Mouse (Mus musculus): ENCODE results near the gene Ciart. TPM values are rescaled to one million over a fixed set of nuclear protein-coding genes. Genes with fewer than 3 reads are reported as not detected.

The Ciart gene
- polyA plus RNA-seq (2014; fragmentation: Nextera tagmentation; extraction: Ambion mirVana) = 2.4 and 2.7 TPM in 2 replicates

GRCm38 (mm10) chr3:95881979-95882815, at the start of gene Ciart:
TSS of gene Ciart (minus strand) at chr3:95882251.
- Histone ChIP-seq H3K27ac (no peak within 1 kb of the TSS), H3K27me3 (ENCODE audit: control insufficient read depth, insufficient read depth, low read length) (no peaks in the 10 kb centered on the region), H3K4me1 (replicated peaks; ENCODE audit: control insufficient read depth, insufficient read depth, low read length) (peaks cover 8% of the 10 kb centered on the region), H3K9me3 (ENCODE audit: control insufficient read depth, low read length) (no peaks in the 10 kb centered on the region), H3K36me3 (replicated peaks; ENCODE audit: control insufficient read depth, insufficient read depth) (no peaks in the 10 kb centered on the region), H3K4me2 (replicated peaks) (peak within 1 kb of the TSS; percentile 99), H3K9ac (peak within 1 kb of the TSS; percentile 54), H3K4me3 (replicated peaks; ENCODE audit: low read length) (peak within 1 kb of the TSS; percentile 52)
- peak; percentile 100 for ATAC-seq (ENCODE audit: low FRiP score)
- peak; percentile 94 for DNase-seq (ENCODE audit: low spot score)
- WGBS = under 1% methylated on average over 66 of the region's 66 CpGs

GRCm38 (mm10) chr3:95931471-95931870, 49.4 kb upstream of the Ciart start:
- ATAC-seq (ENCODE audit: low FRiP score) (no peak), DNase-seq (ENCODE audit: low spot score) (no peak)
- Histone ChIP-seq H3K27ac (no peak overlapping the region), H3K36me3 (replicated peaks; ENCODE audit: control insufficient read depth, insufficient read depth) (peaks cover 19% of the 10 kb centered on the region), H3K4me3 (replicated peaks; ENCODE audit: low read length) (no peak overlapping the region), H3K4me2 (replicated peaks) (no peak overlapping the region), H3K9ac (no peak overlapping the region), H3K27me3 (ENCODE audit: control insufficient read depth, insufficient read depth, low read length) (no peaks in the 10 kb centered on the region), H3K9me3 (ENCODE audit: control insufficient read depth, low read length) (no peaks in the 10 kb centered on the region), H3K4me1 (replicated peaks; ENCODE audit: control insufficient read depth, insufficient read depth, low read length) (peaks cover 6% of the 10 kb centered on the region)
- 88% methylated on average over 1 of the region's 1 CpGs for WGBS

GRCm38 (mm10) chr3:95930471-95930789, 48.4 kb upstream of the Ciart start:
- Histone ChIP-seq H3K4me1 (replicated peaks; ENCODE audit: control insufficient read depth, insufficient read depth, low read length) (peaks cover 6% of the 10 kb centered on the region), H3K9me3 (ENCODE audit: control insufficient read depth, low read length) (no peaks in the 10 kb centered on the region), H3K27ac (0 out of 2 replicates have a peak overlapping the region, but pooled peaks have one; percentile 85)

GRCm38 (mm10) chr3:95929581-95930470, 47.8 kb upstream of the Ciart start:
- WGBS = under 1% methylated on average over 105 of the region's 105 CpGs
- peaks cover 6% of the 10 kb centered on the region for H3K4me1 ChIP-seq (replicated peaks; ENCODE audit: control insufficient read depth, insufficient read depth, low read length)
- no peaks in the 10 kb centered on the region for H3K27me3 ChIP-seq (ENCODE audit: control insufficient read depth, insufficient read depth, low read length)
- H3K4me2 ChIP-seq (replicated peaks) = peak overlapping the region; percentile 73
- DNase-seq (ENCODE audit: low spot score) = peak; percentile 51
- no peaks in the 10 kb centered on the region for H3K9me3 ChIP-seq (ENCODE audit: control insufficient read depth, low read length)
- H3K9ac ChIP-seq = peak overlapping the region; percentile 63
- peak overlapping the region; percentile 90 for H3K4me3 ChIP-seq (replicated peaks; ENCODE audit: low read length)
- peak overlapping the region; percentile 85 for H3K27ac ChIP-seq
- peak; percentile 1; the same call in 1 of the 2 replicates for ATAC-seq (ENCODE audit: low FRiP score)
- H3K36me3 ChIP-seq (replicated peaks; ENCODE audit: control insufficient read depth, insufficient read depth) = peaks cover 12% of the 10 kb centered on the region

More at GRCm38 (mm10) chr3:95930471-95930789, 48.4 kb upstream of the Ciart start:
- Histone ChIP-seq H3K4me3 (replicated peaks; ENCODE audit: low read length) (peak overlapping the region; percentile 90), H3K9ac (peak overlapping the region; percentile 63), H3K4me2 (replicated peaks) (peak overlapping the region; percentile 73), H3K27me3 (ENCODE audit: control insufficient read depth, insufficient read depth, low read length) (no peaks in the 10 kb centered on the region), H3K36me3 (replicated peaks; ENCODE audit: control insufficient read depth, insufficient read depth) (peaks cover 17% of the 10 kb centered on the region)
- DNase-seq (ENCODE audit: low spot score) (no peak), ATAC-seq (ENCODE audit: low FRiP score) (no peak)
- 1% methylated on average over 5 of the region's 5 CpGs for WGBS

- H3K36me3 ChIP-seq (replicated peaks; ENCODE audit: control insufficient read depth, insufficient read depth) = peaks cover 2% of the 10 kb centered on the region
- peak; percentile 98 for DNase-seq (ENCODE audit: low spot score)
- under 1% methylated on average over 49 of the region's 49 CpGs for WGBS
Observed at GRCm38 (mm10) chr3:95928658-95929503, 46.8 kb upstream of the Ciart start, which contains the start of gene Anp32e. TSS of gene Anp32e (plus strand) at chr3:95929246.

GRCm38 (mm10) chr3:95928261-95928657, 46.2 kb upstream of the Ciart start:
- no peak for DNase-seq (ENCODE audit: low spot score)
- peak overlapping the region; percentile 90 for H3K4me3 ChIP-seq (replicated peaks; ENCODE audit: low read length)
- no peaks in the 10 kb centered on the region for H3K36me3 ChIP-seq (replicated peaks; ENCODE audit: control insufficient read depth, insufficient read depth)
- H3K9me3 ChIP-seq (ENCODE audit: control insufficient read depth, low read length) = no peaks in the 10 kb centered on the region
- peak overlapping the region; percentile 24; the same call in 1 of the 2 replicates for H3K9ac ChIP-seq
- H3K27ac ChIP-seq = peak overlapping the region; percentile 38; the same call in 1 of the 2 replicates
- H3K4me1 ChIP-seq (replicated peaks; ENCODE audit: control insufficient read depth, insufficient read depth, low read length) = peaks cover 6% of the 10 kb centered on the region
- ATAC-seq (ENCODE audit: low FRiP score) = no peak
- no peaks in the 10 kb centered on the region for H3K27me3 ChIP-seq (ENCODE audit: control insufficient read depth, insufficient read depth, low read length)
- 71% methylated on average over 6 of the region's 6 CpGs for WGBS
- H3K4me2 ChIP-seq (replicated peaks) = peak overlapping the region; percentile 68

More at GRCm38 (mm10) chr3:95928658-95929503, 46.8 kb upstream of the Ciart start, which contains the start of gene Anp32e:
- peak; percentile 100 for ATAC-seq (ENCODE audit: low FRiP score)
- H3K4me1 ChIP-seq (replicated peaks; ENCODE audit: control insufficient read depth, insufficient read depth, low read length) = peaks cover 6% of the 10 kb centered on the region
- H3K4me3 ChIP-seq (replicated peaks; ENCODE audit: low read length) = peak within 1 kb of the TSS; percentile 90
- H3K4me2 ChIP-seq (replicated peaks) = peak within 1 kb of the TSS; percentile 73
- peak within 1 kb of the TSS; percentile 85 for H3K27ac ChIP-seq
- H3K9ac ChIP-seq = peak within 1 kb of the TSS; percentile 63
- H3K9me3 ChIP-seq (ENCODE audit: control insufficient read depth, low read length) = no peaks in the 10 kb centered on the region
- H3K27me3 ChIP-seq (ENCODE audit: control insufficient read depth, insufficient read depth, low read length) = no peaks in the 10 kb centered on the region

- ATAC-seq (ENCODE audit: low FRiP score) = no peak
- H3K4me2 ChIP-seq (replicated peaks) = no peak overlapping the region
- H3K9me3 ChIP-seq (ENCODE audit: control insufficient read depth, low read length) = no peaks in the 10 kb centered on the region
- H3K9ac ChIP-seq = no peak overlapping the region
- H3K27ac ChIP-seq = no peak overlapping the region
- H3K27me3 ChIP-seq (ENCODE audit: control insufficient read depth, insufficient read depth, low read length) = no peaks in the 10 kb centered on the region
- 90% methylated on average over 5 of the region's 5 CpGs for WGBS
- H3K36me3 ChIP-seq (replicated peaks; ENCODE audit: control insufficient read depth, insufficient read depth) = no peaks in the 10 kb centered on the region
- no peaks in the 10 kb centered on the region for H3K4me1 ChIP-seq (replicated peaks; ENCODE audit: control insufficient read depth, insufficient read depth, low read length)
- DNase-seq (ENCODE audit: low spot score) = no peak
- H3K4me3 ChIP-seq (replicated peaks; ENCODE audit: low read length) = no peak overlapping the region
Observed at GRCm38 (mm10) chr3:95925087-95925486, 43.0 kb upstream of the Ciart start.

- no peaks in the 10 kb centered on the region for H3K36me3 ChIP-seq (replicated peaks; ENCODE audit: control insufficient read depth, insufficient read depth)
- no peak overlapping the region for H3K4me3 ChIP-seq (replicated peaks; ENCODE audit: low read length)
- no peak overlapping the region for H3K9ac ChIP-seq
- H3K27ac ChIP-seq = no peak overlapping the region
- 83% methylated on average over 4 of the region's 4 CpGs for WGBS
- no peak overlapping the region for H3K4me2 ChIP-seq (replicated peaks)
- no peaks in the 10 kb centered on the region for H3K9me3 ChIP-seq (ENCODE audit: control insufficient read depth, low read length)
- H3K4me1 ChIP-seq (replicated peaks; ENCODE audit: control insufficient read depth, insufficient read depth, low read length) = no peaks in the 10 kb centered on the region
- H3K27me3 ChIP-seq (ENCODE audit: control insufficient read depth, insufficient read depth, low read length) = no peaks in the 10 kb centered on the region
- ATAC-seq (ENCODE audit: low FRiP score) (no peak), DNase-seq (ENCODE audit: low spot score) (no peak)
Observed at GRCm38 (mm10) chr3:95924185-95924584, 42.1 kb upstream of the Ciart start.

Measured in hindbrain, embryonic 14.5 days (tissue).